Mouse (Mus musculus) urinary bladder, adult 2 months (tissue): ENCODE measurements around the gene Zfp607a. TPM values are rescaled to one million over a fixed set of nuclear protein-coding genes. Genes with fewer than 3 reads are reported as not detected.

Experiments
- polyA plus RNA-seq: library from polyadenylated mRNA; depleted of rRNA; stranded (reverse); fragments of >200 nt; gene quantifications from 2 replicates; pipeline ENCODE4 v1.2.3, GENCODE M21; 2012; rRNA removed

The Zfp607a gene
- polyA plus RNA-seq, 1 experiment: 3.1 TPM

Other genes with a start within 250 kb of the Zfp607a start
- 0.04 TPM in 1 of 2 replicates, not detected in the other for gene Ttc9b, start 203.6 kb upstream of the Zfp607a start, polyA plus RNA-seq
- 14.7 and 18.1 TPM in 2 replicates for gene Map3k10, start 182.9 kb upstream of the Zfp607a start, polyA plus RNA-seq
- gene Zfp607b, start 168.2 kb upstream of the Zfp607a start, polyA plus RNA-seq: 2.3 and 2.5 TPM in 2 replicates
- gene Zfp60, start 126.1 kb upstream of the Zfp607a start, polyA plus RNA-seq: 6.3 and 8.1 TPM in 2 replicates
- gene Zfp626, start 50.3 kb upstream of the Zfp607a start, polyA plus RNA-seq: 4.3 and 5.3 TPM in 2 replicates
- 3.8 TPM in 2 replicates for gene Zfp59, start 18.9 kb upstream of the Zfp607a start, polyA plus RNA-seq
- 7.2 and 7.6 TPM in 2 replicates for gene Zfp974, start 71.9 kb downstream of the Zfp607a start, polyA plus RNA-seq
- gene Zfp780b, start 121.6 kb downstream of the Zfp607a start, polyA plus RNA-seq: 6.4 and 8.0 TPM in 2 replicates
- 0.84 and 0.88 TPM in 2 replicates for gene Zfp850, start 156.6 kb downstream of the Zfp607a start, polyA plus RNA-seq
- 143 and 175 TPM in 2 replicates for gene Psmc4, start 192.6 kb downstream of the Zfp607a start, polyA plus RNA-seq
- gene Fcgbp, start 213.7 kb downstream of the Zfp607a start, polyA plus RNA-seq: 1.3 TPM in 2 replicates